ENCODE assay signal across 9 mouse cellular contexts in genomic region chr4:138318509-138319266, GRCm38 (mm10). TPM values are rescaled to one million over a fixed set of nuclear protein-coding genes. Genes with fewer than 3 reads are reported as not detected.
A peak's percentile ranks its signal among the peaks of the same experiment; 100 is the strongest.
DNase-seq lines count a peak whose midpoint lies in the region; ATAC-seq lines count a peak whose summit lies in the region.
"Had no signal": no experiment of that assay in that cellular context is flagged by ENCODE, and none has a peak within 500 bp of the region (broad histone marks: within the 10 kb centered on the region; RNA-seq: fewer than 3 reads in every experiment).

No protein-coding gene starts in this region.

- no peaks in the 10 kb centered on the region; the same call in 1 of the 2 replicates for H3K36me3 ChIP-seq in embryonic facial prominence, embryonic 11.5 days (replicated peaks; ENCODE audit: control insufficient read depth, insufficient read depth, low read depth, low read length)
- peaks cover 44% of the 10 kb centered on the region for H3K36me3 ChIP-seq in hindbrain, embryonic 14.5 days (replicated peaks; ENCODE audit: control insufficient read depth, insufficient read depth)
- H3K36me3 ChIP-seq in liver, embryonic 11.5 days (ENCODE audit: control insufficient read depth, insufficient read depth, low read length) = 0 out of 2 replicates have a peak, but pooled peaks cover 5% of the 10 kb centered on the region

- no peaks in the 10 kb centered on the region for H3K4me1 ChIP-seq in embryonic facial prominence, embryonic 11.5 days (ENCODE audit: control insufficient read depth, insufficient read depth, low read length)
- peaks cover 8% of the 10 kb centered on the region for H3K4me1 ChIP-seq in hindbrain, embryonic 14.5 days (replicated peaks; ENCODE audit: control insufficient read depth, insufficient read depth, low read length)
- H3K4me1 ChIP-seq in liver, embryonic 11.5 days (replicated peaks; ENCODE audit: control insufficient read depth, insufficient read depth, low read length) = peaks cover 2% of the 10 kb centered on the region; the same call in 1 of the 2 replicates

- no peak overlapping the region for H3K4me2 ChIP-seq in embryonic facial prominence, embryonic 11.5 days (ENCODE audit: low read depth, low read length)
- H3K4me2 ChIP-seq in hindbrain, embryonic 14.5 days (replicated peaks) = no peak overlapping the region
- H3K4me2 ChIP-seq in liver, embryonic 11.5 days = no peak overlapping the region
- H3K4me2 ChIP-seq: lung, embryonic 15.5 days had no signal

- no peaks in the 10 kb centered on the region for H3K27me3 ChIP-seq in embryonic facial prominence, embryonic 11.5 days (ENCODE audit: control insufficient read depth, insufficient read depth, low read length)
- H3K27me3 ChIP-seq in hindbrain, embryonic 14.5 days (ENCODE audit: control insufficient read depth, insufficient read depth, low read length) = no peaks in the 10 kb centered on the region
- H3K27me3 ChIP-seq in liver, embryonic 11.5 days (replicated peaks; ENCODE audit: control insufficient read depth, insufficient read depth, low read length) = no peaks in the 10 kb centered on the region
- H3K27me3 ChIP-seq: lung, embryonic 15.5 days had no signal

- WGBS in embryonic facial prominence, embryonic 11.5 days = 50% methylated on average over 6 of the region's 6 CpGs
- whole genome bisulfite sequencing in hindbrain, embryonic 14.5 days = 49% methylated on average over 6 of the region's 6 CpGs
- WGBS in liver, embryonic 11.5 days = 45% methylated on average over 6 of the region's 6 CpGs

- H3K27ac ChIP-seq in embryonic facial prominence, embryonic 11.5 days (replicated peaks; ENCODE audit: low read depth, low read length) = no peak overlapping the region
- H3K27ac ChIP-seq in hindbrain, embryonic 14.5 days = no peak overlapping the region
- H3K27ac ChIP-seq in liver, embryonic 11.5 days (ENCODE audit: low read depth, low read length) = no peak overlapping the region
- H3K27ac ChIP-seq: lung, embryonic 15.5 days had no signal

- H3K9me3 ChIP-seq in embryonic facial prominence, embryonic 11.5 days (replicated peaks; ENCODE audit: control insufficient read depth, low read length) = no peaks in the 10 kb centered on the region
- H3K9me3 ChIP-seq in hindbrain, embryonic 14.5 days (ENCODE audit: control insufficient read depth, low read length) = no peaks in the 10 kb centered on the region
- no peaks in the 10 kb centered on the region for H3K9me3 ChIP-seq in liver, embryonic 11.5 days (ENCODE audit: control insufficient read depth, low read length)
- H3K9me3 ChIP-seq: lung, embryonic 15.5 days had no signal

- no peak overlapping the region for H3K4me3 ChIP-seq in embryonic facial prominence, embryonic 11.5 days (ENCODE audit: low read depth, low read length)
- no peak overlapping the region for H3K4me3 ChIP-seq in hindbrain, embryonic 14.5 days (replicated peaks; ENCODE audit: low read length)
- H3K4me3 ChIP-seq in liver, embryonic 11.5 days (ENCODE audit: low read depth, low read length) = no peak overlapping the region
- H3K4me3 ChIP-seq: lung, embryonic 15.5 days had no signal

- DNase-seq in ovary, postnatal 14 days (ENCODE audit: low spot score) = peak; percentile 45
- no peak for DNase-seq in ovary, adult 18-20 months (ENCODE audit: low spot score)
- DNase-seq in ZHBTc4 (ENCODE audit: low read depth, low spot score) = peak; percentile 78
- peak; percentile 73 for DNase-seq in embryonic facial prominence, embryonic 11.5 days (ENCODE audit: low spot score)
- DNase-seq in hindbrain, embryonic 14.5 days (ENCODE audit: low spot score) = peak; percentile 56
- no peak for DNase-seq in liver, embryonic 11.5 days (ENCODE audit: low spot score)
- peak; percentile 76 for DNase-seq in naive thymus-derived CD4-positive, alpha-beta T cell, adult 2 months (ENCODE audit: low read depth)
- DNase-seq in thymus, postnatal 36 days = peak; percentile 44 to 49

- ATAC-seq in embryonic facial prominence, embryonic 11.5 days (replicated peaks; ENCODE audit: insufficient number of reproducible peaks, low FRiP score, low TSS enrichment, low read depth) = peak; percentile 51; the same call in 1 of the 2 replicates
- ATAC-seq in hindbrain, embryonic 14.5 days (ENCODE audit: low FRiP score) = 0 out of 2 replicates have a peak, but pooled peaks have one; percentile 49
- ATAC-seq in liver, embryonic 11.5 days (replicated peaks; ENCODE audit: low FRiP score) = peak; percentile 42

- H3K9ac ChIP-seq in embryonic facial prominence, embryonic 11.5 days (replicated peaks; ENCODE audit: low read length) = no peak overlapping the region
- H3K9ac ChIP-seq in hindbrain, embryonic 14.5 days = no peak overlapping the region
- no peak overlapping the region for H3K9ac ChIP-seq in liver, embryonic 11.5 days (ENCODE audit: low read depth, low read length)
- H3K9ac ChIP-seq: lung, embryonic 15.5 days had no signal

RNA-seq across cellular contexts. Expression of gene Pink1, which starts 7.4 kb away (rescaled TPM):
- 17.7 and 18.8 TPM in 2 replicates for polyA plus RNA-seq in embryonic facial prominence, embryonic 11.5 days (2014; fragmentation: Nextera tagmentation; extraction: Ambion mirVana)
- polyA plus RNA-seq in hindbrain, embryonic 14.5 days (2014; fragmentation: Nextera tagmentation; extraction: Ambion mirVana) = 53.4 and 57.4 TPM in 2 replicates
- polyA plus RNA-seq in liver, embryonic 11.5 days (2014; fragmentation: Nextera tagmentation; extraction: Ambion mirVana) = 15.6 and 17.0 TPM in 2 replicates

RNA-seq across cellular contexts. Expression of gene Ddost, which starts 14.2 kb away (rescaled TPM):
- 249 and 259 TPM in 2 replicates for polyA plus RNA-seq in embryonic facial prominence, embryonic 11.5 days (2014; fragmentation: Nextera tagmentation; extraction: Ambion mirVana)
- 197 and 208 TPM in 2 replicates for polyA plus RNA-seq in hindbrain, embryonic 14.5 days (2014; fragmentation: Nextera tagmentation; extraction: Ambion mirVana)
- polyA plus RNA-seq in liver, embryonic 11.5 days (2014; fragmentation: Nextera tagmentation; extraction: Ambion mirVana) = 276 and 295 TPM in 2 replicates

RNA-seq across cellular contexts. Expression of gene Cda, which starts 49.1 kb away (rescaled TPM):
- polyA plus RNA-seq in embryonic facial prominence, embryonic 11.5 days (2014; fragmentation: Nextera tagmentation; extraction: Ambion mirVana) = 3.5 and 5.7 TPM in 2 replicates
- 5.2 and 6.4 TPM in 2 replicates for polyA plus RNA-seq in hindbrain, embryonic 14.5 days (2014; fragmentation: Nextera tagmentation; extraction: Ambion mirVana)
- polyA plus RNA-seq in liver, embryonic 11.5 days (2014; fragmentation: Nextera tagmentation; extraction: Ambion mirVana) = 6.6 and 7.2 TPM in 2 replicates

Comparison
In these comparisons a context has a peak if more than half of its experiments do, and no peak if none do; other contexts are left out.
1. DNase-seq: peak in ovary, postnatal 14 days (single experiment), ZHBTc4 (single experiment), embryonic facial prominence, embryonic 11.5 days (single experiment), hindbrain, embryonic 14.5 days (single experiment), naive thymus-derived CD4-positive, alpha-beta T cell, adult 2 months (single experiment) and thymus, postnatal 36 days (2 of 2); none in ovary, adult 18-20 months (single experiment) and liver, embryonic 11.5 days (single experiment).
2. Peak in every context shown above with its lines, with median percentiles within 50 percentile points of each other: ATAC-seq.